8 mouse cellular contexts compared by ENCODE assay signal in genomic region chr12:69159578-69159940, GRCm38 (mm10). TPM values are rescaled to one million over a fixed set of nuclear protein-coding genes. Genes with fewer than 3 reads are reported as not detected.
DNase-seq lines count a peak whose midpoint lies in the region; ATAC-seq and TF ChIP-seq lines count a peak whose summit lies in the region.

No protein-coding gene starts in this region.

- H3K9me3 ChIP-seq in forebrain, embryonic 14.5 days (replicated peaks; ENCODE audit: control insufficient read depth, low read length), result no peaks in the 10 kb centered on the region
- H3K9me3 ChIP-seq in kidney, embryonic 14.5 days (ENCODE audit: control insufficient read depth, low read length), result no peaks in the 10 kb centered on the region
- H3K9me3 ChIP-seq in midbrain, embryonic 10.5 days (replicated peaks), result no peaks in the 10 kb centered on the region

- 0 out of 2 replicates have a peak, but pooled peaks cover 4% of the 10 kb centered on the region for H3K4me1 ChIP-seq in liver, adult 2 months (ENCODE audit: control insufficient read depth, insufficient read depth, low read length)
- H3K4me1 ChIP-seq in forebrain, embryonic 14.5 days (ENCODE audit: control insufficient read depth, insufficient read depth, low read length), result peaks cover 5% of the 10 kb centered on the region
- H3K4me1 ChIP-seq in kidney, embryonic 14.5 days (ENCODE audit: control insufficient read depth, insufficient read depth, low read length), result peaks cover 6% of the 10 kb centered on the region; the same call in 1 of the 2 replicates
- peaks cover 5% of the 10 kb centered on the region for H3K4me1 ChIP-seq in midbrain, embryonic 10.5 days

- peak; percentile 68 for DNase-seq in liver, adult 2 months (ENCODE audit: extremely low read depth, low read depth, low spot score)
- no peak for DNase-seq in liver
- peak; percentile 82 for DNase-seq in forebrain, embryonic 14.5 days (ENCODE audit: low spot score)
- peak; percentile 39 for DNase-seq in midbrain, embryonic 10.5 days (ENCODE audit: low spot score)
- no peak for DNase-seq in spleen, postnatal 10 days (ENCODE audit: low spot score in 2 of 2)
- DNase-seq in spleen, adult 12 weeks (ENCODE audit: low spot score), result no peak

- no peak for TF ChIP-seq POLR2A in liver, adult 2 months (IDR thresholded peaks at IDR 0.05; ENCODE audit: extremely low read depth, insufficient read depth, low read length)

- peak; percentile 30 for ATAC-seq in activated CD4-positive, CD25-positive, alpha-beta regulatory T cell, adult 4 months
- 0 out of 2 replicates have a peak, but pooled peaks have one; percentile 4 for ATAC-seq in forebrain, embryonic 14.5 days
- ATAC-seq in kidney, embryonic 14.5 days (ENCODE audit: low FRiP score, low TSS enrichment), result 0 out of 2 replicates have a peak, but pooled peaks have one; percentile 10

- H3K36me3 ChIP-seq in liver, adult 2 months (ENCODE audit: control insufficient read depth, insufficient read depth, low read length), result peaks cover 20% of the 10 kb centered on the region
- H3K36me3 ChIP-seq in forebrain, embryonic 14.5 days (ENCODE audit: control insufficient read depth, insufficient read depth, low read length), result peaks cover 21% of the 10 kb centered on the region
- peaks cover 15% of the 10 kb centered on the region for H3K36me3 ChIP-seq in kidney, embryonic 14.5 days (ENCODE audit: control insufficient read depth, insufficient read depth, low read length)
- H3K36me3 ChIP-seq in midbrain, embryonic 10.5 days, result peaks cover 29% of the 10 kb centered on the region

- no peaks in the 10 kb centered on the region for H3K79me2 ChIP-seq in liver, adult 2 months (ENCODE audit: control insufficient read depth, insufficient read depth, low read length)

- no peak overlapping the region for H3K9ac ChIP-seq in liver, adult 2 months (ENCODE audit: low read depth, low read length)
- H3K9ac ChIP-seq in forebrain, embryonic 14.5 days (ENCODE audit: low read length), result no peak overlapping the region
- no peak overlapping the region for H3K9ac ChIP-seq in kidney, embryonic 14.5 days (ENCODE audit: low read depth, low read length)

- H3K27ac ChIP-seq in liver, adult 2 months (replicated peaks; ENCODE audit: insufficient read depth, low read depth, low read length), result no peak overlapping the region
- H3K27ac ChIP-seq in forebrain, embryonic 14.5 days (ENCODE audit: low read depth, low read length), result no peak overlapping the region
- H3K27ac ChIP-seq in kidney, embryonic 14.5 days (ENCODE audit: low read depth, low read length), result no peak overlapping the region
- H3K27ac ChIP-seq in midbrain, embryonic 10.5 days (replicated peaks), result no peak overlapping the region

- H3K27me3 ChIP-seq in liver, adult 2 months (ENCODE audit: control insufficient read depth, insufficient read depth, low read length), result no peaks in the 10 kb centered on the region
- H3K27me3 ChIP-seq in forebrain, embryonic 14.5 days (replicated peaks; ENCODE audit: control insufficient read depth, insufficient read depth, low read length), result no peaks in the 10 kb centered on the region
- no peaks in the 10 kb centered on the region for H3K27me3 ChIP-seq in kidney, embryonic 14.5 days (ENCODE audit: control insufficient read depth, insufficient read depth, low read length)
- H3K27me3 ChIP-seq in midbrain, embryonic 10.5 days (ENCODE audit: low read depth, poor library complexity, severe bottlenecking), result no peaks in the 10 kb centered on the region

- no peak overlapping the region for H3K4me3 ChIP-seq in liver, adult 2 months (ENCODE audit: insufficient read depth, low read depth, low read length)
- H3K4me3 ChIP-seq in forebrain, embryonic 14.5 days (ENCODE audit: low read depth, low read length), result peak overlapping the region; percentile 73; the same call in 1 of the 2 replicates
- H3K4me3 ChIP-seq in kidney, embryonic 14.5 days (ENCODE audit: low read length), result peak overlapping the region; percentile 77; the same call in 1 of the 2 replicates
- peak overlapping the region; percentile 28 for H3K4me3 ChIP-seq in midbrain, embryonic 10.5 days

- peak; percentile 43; the same call in 1 of the 2 replicates for TF ChIP-seq CTCF in liver, adult 2 months (IDR thresholded peaks at IDR 0.05; ENCODE audit: low read depth, low read length)

- 3% methylated on average over 9 of the region's 9 CpGs for WGBS in liver, adult 2 months
- 4% methylated on average over 9 of the region's 9 CpGs for WGBS in forebrain, embryonic 14.5 days
- 7% methylated on average over 9 of the region's 9 CpGs for WGBS in kidney, embryonic 14.5 days
- 7% methylated on average over 9 of the region's 9 CpGs for WGBS in midbrain, embryonic 10.5 days

- no peak overlapping the region for H3K4me2 ChIP-seq in forebrain, embryonic 14.5 days (ENCODE audit: low read length)
- H3K4me2 ChIP-seq in kidney, embryonic 14.5 days (replicated peaks; ENCODE audit: low read depth, low read length), result 0 out of 2 replicates have a peak overlapping the region, but pooled peaks have one; percentile 1

RNA-seq across cellular contexts. Expression of gene Rps29, which starts 0.6 kb away (rescaled TPM):
- 137 and 202 TPM in 2 replicates for total RNA-seq in liver, adult 2 months (2014; rRNA removed)
- 779 and 865 TPM in 2 replicates for polyA plus RNA-seq in liver, adult 2 months (2012; rRNA removed)
- 1,000 to 10,000 TPM; 2,273 to 4,022 TPM for polyA plus RNA-seq in activated CD4-positive, CD25-positive, alpha-beta regulatory T cell, adult 4 months (2017; shearing (Covaris generic))
- polyA plus RNA-seq in forebrain, embryonic 14.5 days (2014; fragmentation: Nextera tagmentation; extraction: Ambion mirVana), result 1,099 and 1,463 TPM in 2 replicates
- polyA plus RNA-seq in kidney, embryonic 14.5 days (2014; fragmentation: Nextera tagmentation; extraction: Ambion mirVana), result 1,793 and 2,428 TPM in 2 replicates
- polyA plus RNA-seq in midbrain, embryonic 10.5 days (2016; fragmentation: Nextera tagmentation; extraction: Ambion mirVana), result 1,159 and 1,322 TPM in 2 replicates

RNA-seq across cellular contexts. Expression of gene Lrr1, which starts 9.1 kb away (rescaled TPM):
- total RNA-seq in liver, adult 2 months (2014; rRNA removed), result 0.67 TPM in 1 of 2 replicates, not detected in the other
- not detected in 2 replicates for polyA plus RNA-seq in liver, adult 2 months (2012; rRNA removed)
- polyA plus RNA-seq in activated CD4-positive, CD25-positive, alpha-beta regulatory T cell, adult 4 months (2017; shearing (Covaris generic)), result 1 to 10 TPM; 1.7 to 4.0 TPM
- 12.6 and 15.8 TPM in 2 replicates for polyA plus RNA-seq in forebrain, embryonic 14.5 days (2014; fragmentation: Nextera tagmentation; extraction: Ambion mirVana)
- 26.3 and 33.0 TPM in 2 replicates for polyA plus RNA-seq in kidney, embryonic 14.5 days (2014; fragmentation: Nextera tagmentation; extraction: Ambion mirVana)
- polyA plus RNA-seq in midbrain, embryonic 10.5 days (2016; fragmentation: Nextera tagmentation; extraction: Ambion mirVana), result 33.3 and 35.8 TPM in 2 replicates

RNA-seq across cellular contexts. Expression of gene Rpl36al, which starts 24.3 kb away (rescaled TPM):
- total RNA-seq in liver, adult 2 months (2014; rRNA removed), result 412 and 466 TPM in 2 replicates
- 129 and 148 TPM in 2 replicates for polyA plus RNA-seq in liver, adult 2 months (2012; rRNA removed)
- 100 to 1,000 TPM; 638 to 650 TPM for polyA plus RNA-seq in activated CD4-positive, CD25-positive, alpha-beta regulatory T cell, adult 4 months (2017; shearing (Covaris generic))
- polyA plus RNA-seq in forebrain, embryonic 14.5 days (2014; fragmentation: Nextera tagmentation; extraction: Ambion mirVana), result 338 and 389 TPM in 2 replicates
- polyA plus RNA-seq in kidney, embryonic 14.5 days (2014; fragmentation: Nextera tagmentation; extraction: Ambion mirVana), result 642 and 884 TPM in 2 replicates
- polyA plus RNA-seq in midbrain, embryonic 10.5 days (2016; fragmentation: Nextera tagmentation; extraction: Ambion mirVana), result 467 and 542 TPM in 2 replicates

RNA-seq across cellular contexts. Expression of gene Mgat2, which starts 24.4 kb away (rescaled TPM):
- total RNA-seq in liver, adult 2 months (2014; rRNA removed), result 33.9 and 34.0 TPM in 2 replicates
- polyA plus RNA-seq in liver, adult 2 months (2012; rRNA removed), result 15.8 and 16.7 TPM in 2 replicates
- 10 to 100 TPM; 23.3 to 23.5 TPM for polyA plus RNA-seq in activated CD4-positive, CD25-positive, alpha-beta regulatory T cell, adult 4 months (2017; shearing (Covaris generic))
- 35.5 and 38.6 TPM in 2 replicates for polyA plus RNA-seq in forebrain, embryonic 14.5 days (2014; fragmentation: Nextera tagmentation; extraction: Ambion mirVana)
- polyA plus RNA-seq in kidney, embryonic 14.5 days (2014; fragmentation: Nextera tagmentation; extraction: Ambion mirVana), result 44.1 and 56.4 TPM in 2 replicates
- polyA plus RNA-seq in midbrain, embryonic 10.5 days (2016; fragmentation: Nextera tagmentation; extraction: Ambion mirVana), result 32.6 and 34.3 TPM in 2 replicates

RNA-seq across cellular contexts. Expression of gene Gm49383, which starts 37.3 kb away (rescaled TPM):
- total RNA-seq in liver, adult 2 months (2014; rRNA removed), result 2.4 and 3.3 TPM in 2 replicates
- polyA plus RNA-seq in liver, adult 2 months (2012; rRNA removed), result 1.1 and 1.8 TPM in 2 replicates
- polyA plus RNA-seq in activated CD4-positive, CD25-positive, alpha-beta regulatory T cell, adult 4 months (2017; shearing (Covaris generic)), result 10 to 100 TPM in 1 of 2 experiments, 1 to 10 TPM in 1; 8.2 to 10.3 TPM
- 22.7 and 26.1 TPM in 2 replicates for polyA plus RNA-seq in forebrain, embryonic 14.5 days (2014; fragmentation: Nextera tagmentation; extraction: Ambion mirVana)
- 33.4 and 37.1 TPM in 2 replicates for polyA plus RNA-seq in kidney, embryonic 14.5 days (2014; fragmentation: Nextera tagmentation; extraction: Ambion mirVana)
- polyA plus RNA-seq in midbrain, embryonic 10.5 days (2016; fragmentation: Nextera tagmentation; extraction: Ambion mirVana), result 49.8 and 57.0 TPM in 2 replicates

Comparison
In these comparisons a context has a peak if more than half of its experiments do, and no peak if none do; other contexts are left out.
1. DNase-seq: peak in liver, adult 2 months (single experiment), forebrain, embryonic 14.5 days (single experiment) and midbrain, embryonic 10.5 days (single experiment); none in liver (single experiment), spleen, postnatal 10 days (0 of 2) and spleen, adult 12 weeks (single experiment).
2. Peak in every context shown above with its lines, with median percentiles within 50 percentile points of each other: ATAC-seq.